Mouse (Mus musculus) MEL (cell line): Measurements from ENCODE around the gene Grhl3. TPM values are rescaled to one million over a fixed set of nuclear protein-coding genes. Genes with fewer than 3 reads are reported as not detected.

Source experiments
- DNase-seq: peaks from one replicate; pipeline ENCODE4 v3.0.0; 2011; ENCODE audit warnings: low read depth, low spot score
- H3K27ac ChIP-seq: 2 replicates; pipeline ENCODE4 v1.5.1; 2012; ENCODE audit warnings: low read depth, mild to moderate bottlenecking, control low read depth, low read length, moderate library complexity; ENCODE audit not compliant: control insufficient read depth
- H3K27me3 ChIP-seq, 2 experiments: fragments of 150-350 bp in 1 of 2; sonication (generic) in 1 of 2; 2 replicates each; pipeline ENCODE4 v1.6.1; 2012; ENCODE audit warnings: low read length in 2 of 2, mild to moderate bottlenecking in 2 of 2, improper control_type of control experiment in 1 of 2, moderate library complexity in 1 of 2; ENCODE audit not compliant: insufficient read depth in 2 of 2, control insufficient read depth in 1 of 2
- H3K36me3 ChIP-seq, 2 experiments: 2 replicates each; pipeline ENCODE4 v1.6.1; 2012 to 2014; ENCODE audit warnings: low read length in 2 of 2, improper control_type of control experiment in 1 of 2, inconsistent platforms in 1 of 2, mild to moderate bottlenecking in 1 of 2; ENCODE audit not compliant: insufficient read depth in 2 of 2, control insufficient read depth in 1 of 2
- H3K4me1 ChIP-seq, 2 experiments: fragments of 150-350 bp in 1 of 2; sonication (generic) in 1 of 2; 2 replicates each; pipeline ENCODE4 v1.6.1; 2012; ENCODE audit warnings: low read length in 2 of 2, improper control_type of control experiment in 1 of 2, mild to moderate bottlenecking in 1 of 2; ENCODE audit not compliant: insufficient read depth in 2 of 2, control insufficient read depth in 1 of 2
- H3K4me3 ChIP-seq, 2 experiments: fragments of 150-350 bp in 1 of 2; sonication (generic) in 1 of 2; 2 replicates each; pipeline ENCODE4 v1.5.1; 2012; ENCODE audit warnings: low read depth in 2 of 2, low read length in 2 of 2, mild to moderate bottlenecking in 2 of 2, moderate library complexity in 2 of 2, control low read depth in 1 of 2, improper control_type of control experiment in 1 of 2; ENCODE audit not compliant: control insufficient read depth in 1 of 2, insufficient read depth in 1 of 2
- H3K79me2 ChIP-seq: 2 replicates; pipeline ENCODE4 v1.6.1; 2012; ENCODE audit warnings: mild to moderate bottlenecking, low read length, moderate library complexity; ENCODE audit not compliant: control insufficient read depth, poor library complexity, insufficient read depth
- H3K9ac ChIP-seq: 2 replicates; pipeline ENCODE4 v1.6.1; 2012; ENCODE audit warnings: low read depth, mild to moderate bottlenecking, control low read depth, low read length, moderate library complexity; ENCODE audit not compliant: control insufficient read depth, poor library complexity, severe bottlenecking
- H3K9me3 ChIP-seq: fragments of 150-350 bp; sonication (generic); replicated peaks from 2 replicates; pipeline ENCODE4 v1.6.1; 2012; ENCODE audit warnings: mild to moderate bottlenecking, low read length, improper control_type of control experiment, moderate library complexity; ENCODE audit not compliant: insufficient read depth
- E2F4 ChIP-seq: IDR thresholded peaks from 2 replicates; pipeline ENCODE4 v1.6.1; 2011; ENCODE audit warnings: low read depth, low read length, improper control_type of control experiment, borderline replicate concordance
- ELF1 ChIP-seq: IDR thresholded peaks from 2 replicates; pipeline ENCODE4 v1.6.1; 2014; ENCODE audit warnings: low read depth, mild to moderate bottlenecking, inconsistent platforms, low read length, improper control_type of control experiment, moderate library complexity
- ETS1 ChIP-seq: IDR thresholded peaks from 2 replicates; pipeline ENCODE4 v1.6.1; 2012; ENCODE audit warnings: low read depth, mild to moderate bottlenecking, inconsistent platforms, low read length, improper control_type of control experiment, moderate library complexity
- GATA1 ChIP-seq: IDR thresholded peaks from 2 replicates; pipeline ENCODE4 v1.6.1; 2011; ENCODE audit warnings: low read depth, low read length, improper control_type of control experiment
- JUND ChIP-seq: IDR thresholded peaks from 2 replicates; pipeline ENCODE4 v1.6.1; 2011; ENCODE audit warnings: low read depth, mild to moderate bottlenecking, improper control_type of control experiment, low read length
- KAT2A ChIP-seq: conservative IDR thresholded peaks from 2 replicates; pipeline ENCODE4 v1.6.1; 2012; ENCODE audit warnings: low read depth, low read length, improper control_type of control experiment, inconsistent platforms
- MAFK ChIP-seq: IDR thresholded peaks from 2 replicates; pipeline ENCODE4 v1.6.1; 2011; ENCODE audit warnings: low read depth, mild to moderate bottlenecking, low read length, improper control_type of control experiment, borderline replicate concordance
- MXI1 ChIP-seq: IDR thresholded peaks from 2 replicates; pipeline ENCODE4 v1.6.1; 2011; ENCODE audit warnings: mild to moderate bottlenecking, low read depth, low read length, improper control_type of control experiment
- MYB ChIP-seq: IDR thresholded peaks from 2 replicates; pipeline ENCODE4 v1.6.1; 2011; ENCODE audit warnings: mild to moderate bottlenecking, low read depth, low read length, improper control_type of control experiment
- NELFE ChIP-seq: IDR thresholded peaks from 2 replicates; pipeline ENCODE4 v1.6.1; 2011; ENCODE audit warnings: low read depth, low read length, improper control_type of control experiment
- NRF1 ChIP-seq: IDR thresholded peaks from 2 replicates; pipeline ENCODE4 v1.6.1; 2014; ENCODE audit warnings: low read depth, mild to moderate bottlenecking, inconsistent platforms, low read length, improper control_type of control experiment, moderate library complexity; ENCODE audit not compliant: poor library complexity, insufficient read depth, severe bottlenecking
- POLR2A ChIP-seq, 2 experiments: IDR thresholded peaks; 2 replicates each; pipeline ENCODE4 v1.6.1; 2011 to 2012; ENCODE audit warnings: low read length in 2 of 2, mild to moderate bottlenecking in 2 of 2, control low read depth in 1 of 2, improper control_type of control experiment in 1 of 2, low read depth in 1 of 2, moderate library complexity in 1 of 2; ENCODE audit not compliant: control insufficient read depth in 1 of 2, insufficient read depth in 1 of 2, poor library complexity in 1 of 2
- RCOR1 ChIP-seq: IDR thresholded peaks from 2 replicates; pipeline ENCODE4 v1.6.1; 2012; ENCODE audit warnings: low read depth, mild to moderate bottlenecking, inconsistent platforms, low read length, improper control_type of control experiment
- SMC3 ChIP-seq: IDR thresholded peaks from 2 replicates; pipeline ENCODE4 v1.6.1; 2011; ENCODE audit warnings: low read depth, low read length, improper control_type of control experiment
- TAL1 ChIP-seq: IDR thresholded peaks from 2 replicates; pipeline ENCODE4 v1.6.1; 2012; ENCODE audit warnings: mild to moderate bottlenecking, inconsistent platforms, low read length, moderate library complexity, mixed read lengths
- TCF12 ChIP-seq: IDR thresholded peaks from 2 replicates; pipeline ENCODE4 v1.6.1; 2014; ENCODE audit warnings: low read depth, mild to moderate bottlenecking, inconsistent platforms, low read length, improper control_type of control experiment, moderate library complexity
- USF1 ChIP-seq: IDR thresholded peaks from 2 replicates; pipeline ENCODE4 v1.6.1; 2014; ENCODE audit warnings: low read depth, mild to moderate bottlenecking, inconsistent platforms, low read length, improper control_type of control experiment, moderate library complexity
- ZC3H11A ChIP-seq: IDR thresholded peaks from 2 replicates; pipeline ENCODE4 v1.6.1; 2012; ENCODE audit warnings: low read depth, mild to moderate bottlenecking, inconsistent platforms, low read length, improper control_type of control experiment
- ZMIZ1 ChIP-seq: IDR thresholded peaks from 2 replicates; pipeline ENCODE4 v1.6.1; 2012; ENCODE audit warnings: low read depth, mild to moderate bottlenecking, inconsistent platforms, low read length, improper control_type of control experiment, moderate library complexity
- polyA plus RNA-seq, 2 experiments: library from polyadenylated mRNA; stranded (reverse) in 1 of 2; unstranded in 1 of 2; fragments of >175 nt in 1 of 2; fragments of >200 nt in 1 of 2; gene quantifications; 2 replicates each; pipeline versions ENCODE4 v1.2.1 to v1.2.4; 2012; ENCODE audit warnings: low replicate concordance in 2 of 2, low read depth in 1 of 2; ENCODE audit not compliant: insufficient read length in 2 of 2, insufficient read depth in 1 of 2, missing spikeins in 1 of 2
- total RNA-seq: library from RNA; depleted of rRNA; stranded (reverse); fragments of 300-350 nt; gene quantifications from 2 replicates; pipeline ENCODE4 v1.2.3, GENCODE M21; 2012

The Grhl3 gene
- total and polyA plus RNA-seq, 3 experiments: not detected

DNA sequence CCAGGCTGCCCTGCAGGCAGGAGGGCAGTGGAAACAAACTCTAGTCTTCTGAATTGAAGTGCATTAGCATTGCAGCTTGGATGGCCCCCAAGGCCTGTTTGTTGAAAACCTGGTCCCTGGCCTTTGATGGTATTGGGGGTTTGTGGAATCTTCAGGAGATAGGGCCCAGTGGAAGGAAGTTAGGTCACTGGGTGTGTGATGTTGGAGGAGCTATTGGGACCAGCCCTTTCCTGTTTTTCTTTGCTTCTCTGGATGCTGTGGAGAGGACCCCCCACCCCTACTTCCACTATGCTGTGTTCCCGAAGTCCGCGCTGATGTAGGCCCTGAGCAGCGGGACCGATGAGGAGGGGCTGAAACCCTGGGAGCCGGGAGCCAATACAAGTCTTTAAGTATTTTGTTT lies 75.3 kb downstream of the Grhl3 start:
- DNase-seq: no peak
- Histone ChIP-seq H3K36me3 (peaks cover 0 to 11% of the 10 kb centered on the region in 2 experiments; a peak in 2 of 4 replicates), H3K4me3 (no peak overlapping the region), H3K79me2 (no peaks in the 10 kb centered on the region; the same call in 1 of the 2 replicates), H3K9me3 (no peaks in the 10 kb centered on the region), H3K27me3 (no peaks in the 10 kb centered on the region), H3K9ac (no peak overlapping the region), H3K27ac (no peak overlapping the region), H3K4me1 (peaks cover 9 to 30% of the 10 kb centered on the region in 2 experiments)
- TF ChIP-seq USF1: no peak
- no peak for TF ChIP-seq ZC3H11A
- no peak for TF ChIP-seq MYB
- TF ChIP-seq GATA1: no peak
- TF ChIP-seq ELF1: no peak
- no peak for TF ChIP-seq JUND

DNA sequence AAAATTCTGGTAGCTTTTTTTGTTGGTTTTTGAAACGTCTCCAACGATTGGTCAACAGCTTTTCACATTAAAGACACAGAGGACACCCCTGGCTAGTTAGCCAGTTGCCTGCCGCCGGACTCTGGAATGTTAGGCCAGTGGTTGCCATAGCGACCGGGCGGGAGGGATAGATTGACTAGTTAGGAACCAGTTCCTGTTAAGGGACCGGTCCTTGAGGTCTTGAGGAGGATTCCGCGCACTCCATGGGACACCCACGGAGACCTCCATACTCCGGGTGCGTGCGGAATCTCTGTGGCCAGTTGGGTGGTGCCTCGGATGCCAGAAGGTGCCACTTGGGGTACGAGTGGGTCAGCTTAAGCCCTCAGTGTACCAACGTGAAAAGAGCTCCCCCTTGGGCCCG lies 77.6 kb downstream of the Grhl3 start:
- Histone ChIP-seq H3K9me3 (no peaks in the 10 kb centered on the region), H3K9ac (no peak overlapping the region), H3K27me3 (no peaks in the 10 kb centered on the region), H3K27ac (no peak overlapping the region), H3K4me1 (peaks cover 9 to 33% of the 10 kb centered on the region in 2 experiments), H3K4me3 (no peak overlapping the region), H3K36me3 (peaks cover 0 to 11% of the 10 kb centered on the region in 2 experiments; a peak in 2 of 4 replicates), H3K79me2 (no peaks in the 10 kb centered on the region; the same call in 1 of the 2 replicates)
- DNase-seq: no peak
- no peak for TF ChIP-seq KAT2A
- TF ChIP-seq MAFK: no peak
- no peak for TF ChIP-seq ETS1
- TF ChIP-seq NRF1: no peak
- no peak for TF ChIP-seq TAL1
- no peak for TF ChIP-seq ZMIZ1
- TF ChIP-seq NELFE: no peak
- TF ChIP-seq E2F4: no peak
- TF ChIP-seq TCF12: no peak
- TF ChIP-seq, all 39 proteins: peak for 0

DNA sequence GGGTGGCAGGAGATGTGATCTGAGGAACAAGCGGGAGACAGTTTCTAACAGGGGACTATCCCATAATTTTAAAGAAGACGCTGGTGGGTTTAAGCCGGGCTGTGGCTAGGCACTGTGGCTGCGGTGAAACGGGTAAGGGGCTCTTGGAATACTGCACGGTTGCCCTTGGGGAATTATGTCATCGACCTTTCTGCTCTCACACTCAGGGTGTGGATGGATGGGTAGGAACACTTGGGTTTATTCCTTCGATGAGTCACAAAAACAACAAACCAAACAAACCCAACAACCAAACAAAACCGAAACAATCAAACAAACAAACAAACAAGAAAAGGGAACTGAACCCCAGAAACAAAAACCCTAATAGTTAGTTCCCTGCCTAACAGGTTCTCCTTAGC lies 78.0 kb downstream of the Grhl3 start:
- no peak for DNase-seq
- H3K4me3 ChIP-seq: peak overlapping the region; percentile 58 to 95
- no peaks in the 10 kb centered on the region; the same call in 1 of the 2 replicates for H3K79me2 ChIP-seq
- H3K36me3 ChIP-seq: peaks cover 0 to 11% of the 10 kb centered on the region in 2 experiments; a peak in 2 of 4 replicates
- H3K9me3 ChIP-seq: no peaks in the 10 kb centered on the region
- H3K9ac ChIP-seq: no peak overlapping the region
- H3K27me3 ChIP-seq: no peaks in the 10 kb centered on the region
- peaks cover 9 to 33% of the 10 kb centered on the region in 2 experiments for H3K4me1 ChIP-seq
- no peak overlapping the region for H3K27ac ChIP-seq
- TF ChIP-seq MXI1 (0 out of 2 replicates have a peak, but pooled peaks have one; percentile 6), SMC3 (no peak), RCOR1 (no peak), POLR2A (IDR thresholded peaks at IDR 0.05; ENCODE audit: control insufficient read depth in 1 of 2, insufficient read depth in 1 of 2, low read depth in 1 of 2, low read length in 2 of 2, poor library complexity in 1 of 2) (no peak), ZMIZ1 (no peak)
